Mouse (Mus musculus): ENCODE measurements at regions not wholly inside any gene's neighbourhood (a gene's known extent, or its start where the extent isn't known, plus 50 kb on each side); places are given as distances from the start of the nearest gene placed in this dataset.

- DNase-seq (ENCODE audit: extremely low spot score): no peak
These were observed 226.5 kb downstream of the Gm19410 start for GRCm38 (mm10) chr8:35991936-35992603.

GRCm38 (mm10) chr8:35996330-35997077, 230.9 kb downstream of the Gm19410 start:
- no peak for DNase-seq (ENCODE audit: extremely low spot score)

- DNase-seq (ENCODE audit: extremely low spot score): no peak
These were observed 234.0 kb downstream of the Gm19410 start for GRCm38 (mm10) chr8:35999584-35999983.

- DNase-seq (ENCODE audit: extremely low spot score): no peak
These were observed 238.8 kb downstream of the Gm19410 start for GRCm38 (mm10) chr8:36004387-36004786.

- no peak for DNase-seq (ENCODE audit: extremely low spot score)
These were observed 239.9 kb downstream of the Gm19410 start for GRCm38 (mm10) chr8:36005536-36005935.

GRCm38 (mm10) chr8:36007724-36008123, 242.1 kb downstream of the Gm19410 start:
- DNase-seq (ENCODE audit: extremely low spot score): no peak

GRCm38 (mm10) chr8:36009565-36009964, 244.0 kb downstream of the Gm19410 start:
- DNase-seq (ENCODE audit: extremely low spot score): no peak

GRCm38 (mm10) chr8:36010446-36011217, 245.0 kb downstream of the Gm19410 start:
- DNase-seq (ENCODE audit: extremely low spot score): no peak

GRCm38 (mm10) chr8:36014862-36015261, 249.3 kb downstream of the Gm19410 start:
- DNase-seq (ENCODE audit: extremely low spot score): no peak

GRCm38 (mm10) chr8:36016321-36017114, 250.9 kb downstream of the Gm19410 start:
- no peak for DNase-seq (ENCODE audit: extremely low spot score)

GRCm38 (mm10) chr8:36018993-36019753, 253.6 kb downstream of the Gm19410 start:
- no peak for DNase-seq (ENCODE audit: extremely low spot score)

- DNase-seq (ENCODE audit: extremely low spot score): no peak
These were observed 254.3 kb downstream of the Gm19410 start for GRCm38 (mm10) chr8:36019895-36020294.

GRCm38 (mm10) chr8:36027586-36027985, 262.0 kb downstream of the Gm19410 start:
- DNase-seq (ENCODE audit: extremely low spot score): no peak

GRCm38 (mm10) chr8:36028121-36028955, 262.7 kb downstream of the Gm19410 start:
- no peak for DNase-seq (ENCODE audit: extremely low spot score)

GRCm38 (mm10) chr8:36029445-36029844, 263.9 kb downstream of the Gm19410 start:
- no peak for DNase-seq (ENCODE audit: extremely low spot score)

- DNase-seq (ENCODE audit: extremely low spot score): no peak
These were observed 264.6 kb downstream of the Gm19410 start for GRCm38 (mm10) chr8:36030237-36030636.

GRCm38 (mm10) chr8:36031966-36032719, 266.6 kb downstream of the Gm19410 start:
- DNase-seq (ENCODE audit: extremely low spot score): no peak

- no peak for DNase-seq (ENCODE audit: extremely low spot score)
These were observed 269.7 kb downstream of the Gm19410 start for GRCm38 (mm10) chr8:36035339-36035738.

- DNase-seq (ENCODE audit: extremely low spot score): no peak
These were observed 270.7 kb downstream of the Gm19410 start for GRCm38 (mm10) chr8:36036271-36036670.
